Mouse (Mus musculus) lung, postnatal 0 days (tissue): ENCODE results near the gene H2afx.

Experiments
- CTCF ChIP-seq: IDR thresholded peaks from 2 replicates; pipeline ENCODE4 v1.5.1; 2016; ENCODE audit warnings: antibody characterized with exemption, mild to moderate bottlenecking
- EP300 ChIP-seq: IDR thresholded peaks from 2 replicates; pipeline ENCODE4 v1.6.1; 2016; ENCODE audit warnings: antibody characterized with exemption, mild to moderate bottlenecking, control low read depth

DNA sequence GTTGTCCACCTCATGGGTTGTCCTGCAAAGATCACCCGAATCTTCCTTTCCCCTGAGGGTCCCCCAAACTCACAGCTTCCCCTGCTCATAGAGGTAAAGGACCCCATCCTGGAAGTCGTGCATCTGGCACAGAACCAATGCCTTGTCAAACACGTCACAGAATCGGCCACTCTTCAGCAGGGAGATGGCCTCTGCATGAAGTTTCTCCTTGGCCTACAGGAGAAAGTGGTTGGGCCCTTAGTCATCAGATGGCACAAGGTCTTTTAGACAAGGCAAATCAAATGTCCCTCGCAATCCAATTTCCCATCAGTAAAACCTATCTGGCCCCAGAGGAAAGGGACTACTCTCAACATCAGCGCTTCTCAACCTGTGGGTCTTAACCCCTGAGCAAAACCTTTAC is 18.6 kb downstream of the H2afx start:
- no peak for TF ChIP-seq CTCF
- TF ChIP-seq EP300, result no peak
